Mouse (Mus musculus) forebrain, postnatal 0 days (tissue): ENCODE measurements around the gene Lst1. TPM values are rescaled to one million over a fixed set of nuclear protein-coding genes. Genes with fewer than 3 reads are reported as not detected.
A peak's percentile ranks its signal among the peaks of the same experiment; 100 is the strongest.
"Not testable (repeated sequence)": the region's sequence is repeated elsewhere in the genome, so short reads cannot be mapped to it uniquely, and the experiment has no call there.

Experiments
- ATAC-seq: fragments of 200-750 bp; cut with Nextera tagmentation; 2 replicates; pipeline ENCODE4 v1.8.0; 2017; ENCODE audit warnings: mild to moderate bottlenecking, moderate library complexity
- DNase-seq: peaks from one replicate; pipeline ENCODE4 v3.0.0-alpha.2; 2015
- H3K27ac ChIP-seq: fragments of 300-500 bp; sonication (generic); 2 replicates; pipeline ENCODE4 v1.5.1; 2014; ENCODE audit warnings: low read depth, mild to moderate bottlenecking, antibody characterized with exemption, low read length, moderate library complexity, mixed read lengths
- H3K27me3 ChIP-seq: fragments of 300-500 bp; sonication (generic); 2 replicates; pipeline ENCODE4 v1.6.1; 2014; ENCODE audit warnings: mild to moderate bottlenecking, low read length, mixed read lengths; ENCODE audit not compliant: insufficient read depth
- H3K36me3 ChIP-seq: fragments of 300-500 bp; sonication (generic); 2 replicates; pipeline ENCODE4 v1.6.1; 2014; ENCODE audit warnings: mild to moderate bottlenecking, moderate library complexity; ENCODE audit not compliant: insufficient read depth
- H3K4me1 ChIP-seq: fragments of 300-500 bp; sonication (generic); 2 replicates; pipeline ENCODE4 v1.6.1; 2014; ENCODE audit warnings: antibody characterized with exemption; ENCODE audit not compliant: insufficient read depth
- H3K4me2 ChIP-seq: fragments of 300-500 bp; sonication (generic); 2 replicates; pipeline ENCODE4 v1.6.1; 2014; ENCODE audit warnings: low read depth, mild to moderate bottlenecking, moderate library complexity
- H3K4me3 ChIP-seq: fragments of 300-500 bp; sonication (generic); 2 replicates; pipeline ENCODE4 v1.5.1; 2014; ENCODE audit warnings: low read depth, low read length, mixed read lengths
- H3K9ac ChIP-seq: fragments of 300-500 bp; sonication (generic); 2 replicates; pipeline ENCODE4 v1.6.1; 2014; ENCODE audit warnings: mild to moderate bottlenecking
- H3K9me3 ChIP-seq: fragments of 300-500 bp; sonication (generic); 2 replicates; pipeline ENCODE4 v1.6.1; 2016; ENCODE audit warnings: low read length
- CTCF ChIP-seq: sonication (generic); IDR thresholded peaks from 2 replicates; pipeline ENCODE4 v1.5.1; 2016; ENCODE audit warnings: antibody characterized with exemption, control low read depth, low read depth
- WGBS: fragments of 180-500 bp; shearing (Covaris S2); extraction: QIAGEN DNeasy Blood & Tissue Kit; methylation state at CpG from one replicate; pipeline ENCODE4 v1.1.7; 2014; 5-methylcytosine and 5-hydroxymethylcytosine counted together
- polyA plus RNA-seq: library from polyadenylated mRNA; unstranded; fragments of >200 nt; fragmentation: Nextera tagmentation; extraction: Ambion mirVana; gene quantifications from 2 replicates; pipeline ENCODE4 v1.2.1, GENCODE M21; 2015
- total RNA-seq: library from RNA; depleted of rRNA; stranded (reverse); fragments of >200 nt; gene quantifications from 2 replicates; pipeline ENCODE4 v1.2.3, GENCODE M21; 2014; rRNA removed

The Lst1 gene
- total RNA-seq (15.7 and 17.4 TPM in 2 replicates), polyA plus RNA-seq (11.4 and 12.7 TPM in 2 replicates)

DNA sequence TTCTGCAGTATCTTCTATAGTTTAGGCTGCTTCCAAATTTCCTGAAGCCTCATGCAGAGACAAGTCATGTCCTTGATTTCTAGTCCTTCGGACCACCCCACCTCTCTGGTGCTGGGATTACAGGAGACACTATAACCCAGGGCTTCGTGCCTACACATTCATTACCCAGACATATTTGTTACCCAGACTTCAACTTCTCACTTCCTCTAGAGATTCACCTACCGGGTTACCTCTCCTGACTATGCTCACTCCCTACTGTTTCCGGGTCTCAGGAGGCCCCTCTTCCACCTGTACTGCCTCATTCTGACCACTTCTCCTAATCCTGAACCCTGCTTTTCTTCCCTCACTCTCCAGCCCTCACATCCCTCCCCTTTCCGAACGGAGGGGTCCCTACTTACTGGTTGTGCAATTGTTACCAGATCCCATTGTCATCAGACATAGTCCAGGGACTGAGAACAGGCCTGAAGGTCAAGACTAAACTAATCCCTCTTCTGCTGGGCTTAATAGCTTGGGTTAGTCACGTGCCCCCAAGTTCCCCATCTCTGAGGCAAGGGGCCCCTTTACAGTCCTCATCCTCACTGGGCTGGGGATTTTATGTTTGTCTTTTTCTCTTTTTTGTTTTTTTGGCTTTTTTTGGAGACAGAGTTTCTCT is at the start of gene Lst1:
Lst1 (minus strand) TSS at position 481 of the 652 bp plus-strand sequence.
- TF ChIP-seq CTCF: no peak
- Histone ChIP-seq H3K27me3 (no peaks in the 10 kb centered on the region), H3K9ac (no peak within 1 kb of the TSS), H3K36me3 (no peaks in the 10 kb centered on the region), H3K4me1 (peaks cover 3% of the 10 kb centered on the region; the same call in 1 of the 2 replicates), H3K27ac (no peak within 1 kb of the TSS), H3K4me3 (no peak within 1 kb of the TSS), H3K9me3 (no peaks in the 10 kb centered on the region), H3K4me2 (no peak within 1 kb of the TSS)
- 68% methylated on average over 7 of the region's 7 CpGs for WGBS
- DNase-seq (no peak), ATAC-seq (no peak)

DNA sequence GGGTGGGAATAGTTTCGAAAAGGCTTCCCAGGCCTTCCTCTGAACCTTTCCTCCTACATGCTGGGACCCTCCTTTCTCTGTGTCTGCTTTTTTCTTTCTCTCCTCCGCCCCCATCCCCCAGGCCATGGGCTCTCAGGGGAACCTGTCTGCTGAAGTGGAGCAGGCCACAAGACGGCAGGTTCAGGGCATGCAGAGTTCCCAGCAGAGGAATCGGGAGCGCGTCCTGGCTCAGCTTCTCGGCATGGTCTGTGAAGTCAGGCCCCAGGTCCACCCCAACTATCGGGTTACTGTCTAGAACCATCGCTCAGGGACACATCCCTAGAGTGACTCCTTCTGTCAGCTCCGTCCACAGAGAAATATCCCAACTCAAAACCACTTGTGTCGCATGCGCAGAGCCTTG is 49.3 kb upstream of the Lst1 start:
- Histone ChIP-seq H3K36me3 (no peaks in the 10 kb centered on the region), H3K4me2 (peak overlapping the region; percentile 95; the same call in 1 of the 2 replicates), H3K27me3 (no peaks in the 10 kb centered on the region), H3K9me3 (no peaks in the 10 kb centered on the region), H3K9ac (no peak overlapping the region), H3K4me3 (no peak overlapping the region), H3K4me1 (peaks cover 10% of the 10 kb centered on the region), H3K27ac (no peak overlapping the region)
- 89% methylated on average over 12 of the region's 12 CpGs for WGBS
- no peak for DNase-seq
- no peak for ATAC-seq
- TF ChIP-seq CTCF: no peak

GRCm38 (mm10) chr17:35236996-35237395 is 48.8 kb upstream of the Lst1 start:
- Histone ChIP-seq H3K4me3 (peak overlapping the region; percentile 52), H3K9me3 (no peaks in the 10 kb centered on the region), H3K4me2 (peak overlapping the region; percentile 95), H3K4me1 (peaks cover 10% of the 10 kb centered on the region), H3K27me3 (no peaks in the 10 kb centered on the region), H3K9ac (peak overlapping the region; percentile 57), H3K27ac (peak overlapping the region; percentile 91), H3K36me3 (no peaks in the 10 kb centered on the region)
- DNase-seq (no peak), ATAC-seq (no peak)
- TF ChIP-seq CTCF: no peak
- WGBS: 78% methylated on average over 9 of the region's 9 CpGs

GRCm38 (mm10) chr17:35236390-35236746 is 48.1 kb upstream of the Lst1 start:
- H3K36me3 ChIP-seq: peaks cover under 1% of the 10 kb centered on the region
- peak; percentile 84 for ATAC-seq
- H3K4me3 ChIP-seq: peak overlapping the region; percentile 52
- H3K27ac ChIP-seq: peak overlapping the region; percentile 91
- peak; percentile 98 for DNase-seq
- TF ChIP-seq CTCF: peak; percentile 99
- H3K9ac ChIP-seq: peak overlapping the region; percentile 57
- H3K9me3 ChIP-seq: no peaks in the 10 kb centered on the region
- no peaks in the 10 kb centered on the region for H3K27me3 ChIP-seq
- peaks cover 10% of the 10 kb centered on the region for H3K4me1 ChIP-seq
- H3K4me2 ChIP-seq: peak overlapping the region; percentile 95
- under 1% methylated on average over 18 of the region's 18 CpGs for WGBS

DNA sequence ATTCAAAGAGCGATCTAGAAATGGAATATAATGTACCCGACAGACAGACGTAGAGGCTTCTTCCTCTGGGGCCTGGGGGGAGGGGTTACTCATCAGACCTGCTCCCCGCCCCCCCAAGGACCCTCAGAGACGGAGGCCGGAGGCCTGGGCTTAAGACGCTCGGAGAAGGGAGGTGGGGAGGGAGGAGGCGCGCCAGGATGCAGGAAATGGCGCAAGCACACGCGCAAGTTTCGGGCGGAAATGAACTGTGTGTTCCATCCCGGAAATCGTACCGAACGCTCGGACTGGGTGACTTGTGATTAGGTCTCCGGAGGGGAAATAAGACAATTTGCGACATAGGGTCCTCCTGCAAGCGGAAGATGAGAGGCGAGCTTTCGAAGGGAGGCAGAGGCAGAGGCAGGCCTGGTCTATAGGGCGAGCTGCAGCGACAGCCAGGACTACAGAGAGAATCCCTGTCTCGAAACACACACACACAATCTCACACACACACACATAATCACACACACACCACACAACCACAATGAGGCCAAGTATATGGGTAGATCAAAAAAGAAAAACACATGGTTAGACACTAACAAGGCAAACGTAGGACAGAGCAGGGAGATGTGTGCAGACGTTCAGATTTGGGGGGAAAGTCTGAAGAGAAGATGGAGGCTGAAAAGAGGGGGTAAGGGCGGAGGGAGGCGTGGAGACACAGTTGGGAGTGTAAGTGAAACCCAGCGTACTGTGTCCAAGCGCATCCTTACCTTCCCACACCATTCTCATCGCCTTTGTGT is 47.6 kb upstream of the Lst1 start, which contains the start of gene Nfkbil1:
Nfkbil1 (minus strand) TSS at position 179 of the 776 bp plus-strand sequence.
- Histone ChIP-seq H3K9me3 (no peaks in the 10 kb centered on the region), H3K4me3 (peak within 1 kb of the TSS; percentile 52), H3K4me1 (peaks cover 9% of the 10 kb centered on the region), H3K27ac (peak within 1 kb of the TSS; percentile 91), H3K36me3 (peaks cover 6% of the 10 kb centered on the region), H3K9ac (peak within 1 kb of the TSS; percentile 57), H3K4me2 (peak within 1 kb of the TSS; percentile 95), H3K27me3 (no peaks in the 10 kb centered on the region)
- DNase-seq (peak; percentile 96), ATAC-seq (peak; percentile 86)
- TF ChIP-seq CTCF: no peak
- 2% methylated on average over 35 of the region's 35 CpGs for WGBS

- WGBS: 5% methylated on average over 31 of the region's 31 CpGs
- peaks cover 12% of the 10 kb centered on the region for H3K36me3 ChIP-seq
- H3K9me3 ChIP-seq: no peaks in the 10 kb centered on the region
- H3K27me3 ChIP-seq: no peaks in the 10 kb centered on the region
- TF ChIP-seq CTCF: no peak
- H3K27ac ChIP-seq: peak overlapping the region; percentile 91
- H3K9ac ChIP-seq: peak overlapping the region; percentile 57
- peaks cover 5% of the 10 kb centered on the region; the same call in 1 of the 2 replicates for H3K4me1 ChIP-seq
- H3K4me2 ChIP-seq: peak overlapping the region; percentile 95
- DNase-seq: no peak
- peak overlapping the region; percentile 52 for H3K4me3 ChIP-seq
- ATAC-seq: no peak
These were observed 46.7 kb upstream of the Lst1 start for GRCm38 (mm10) chr17:35234903-35235302.

GRCm38 (mm10) chr17:35234090-35234489 is 45.9 kb upstream of the Lst1 start:
- WGBS: 77% methylated on average over 7 of the region's 7 CpGs
- not testable (repeated sequence) for H3K27ac ChIP-seq, H3K4me1 ChIP-seq, H3K9me3 ChIP-seq, H3K9ac ChIP-seq, ATAC-seq, DNase-seq, H3K27me3 ChIP-seq, H3K4me3 ChIP-seq
- peaks cover 20% of the 10 kb centered on the region for H3K36me3 ChIP-seq
- peak overlapping the region; percentile 95; the same call in 1 of the 2 replicates for H3K4me2 ChIP-seq
